Mouse (Mus musculus): ENCODE data around the gene Arxes1. TPM values are rescaled to one million over a fixed set of nuclear protein-coding genes. Genes with fewer than 3 reads are reported as not detected.
"Not testable (repeated sequence)": the region's sequence is repeated elsewhere in the genome, so short reads cannot be mapped to it uniquely, and the experiment has no call there.

Gene Arxes1
- 36.0 and 40.5 TPM in 2 replicates for polyA plus RNA-seq (2016; fragmentation: Nextera tagmentation; extraction: Ambion mirVana)

DNA sequence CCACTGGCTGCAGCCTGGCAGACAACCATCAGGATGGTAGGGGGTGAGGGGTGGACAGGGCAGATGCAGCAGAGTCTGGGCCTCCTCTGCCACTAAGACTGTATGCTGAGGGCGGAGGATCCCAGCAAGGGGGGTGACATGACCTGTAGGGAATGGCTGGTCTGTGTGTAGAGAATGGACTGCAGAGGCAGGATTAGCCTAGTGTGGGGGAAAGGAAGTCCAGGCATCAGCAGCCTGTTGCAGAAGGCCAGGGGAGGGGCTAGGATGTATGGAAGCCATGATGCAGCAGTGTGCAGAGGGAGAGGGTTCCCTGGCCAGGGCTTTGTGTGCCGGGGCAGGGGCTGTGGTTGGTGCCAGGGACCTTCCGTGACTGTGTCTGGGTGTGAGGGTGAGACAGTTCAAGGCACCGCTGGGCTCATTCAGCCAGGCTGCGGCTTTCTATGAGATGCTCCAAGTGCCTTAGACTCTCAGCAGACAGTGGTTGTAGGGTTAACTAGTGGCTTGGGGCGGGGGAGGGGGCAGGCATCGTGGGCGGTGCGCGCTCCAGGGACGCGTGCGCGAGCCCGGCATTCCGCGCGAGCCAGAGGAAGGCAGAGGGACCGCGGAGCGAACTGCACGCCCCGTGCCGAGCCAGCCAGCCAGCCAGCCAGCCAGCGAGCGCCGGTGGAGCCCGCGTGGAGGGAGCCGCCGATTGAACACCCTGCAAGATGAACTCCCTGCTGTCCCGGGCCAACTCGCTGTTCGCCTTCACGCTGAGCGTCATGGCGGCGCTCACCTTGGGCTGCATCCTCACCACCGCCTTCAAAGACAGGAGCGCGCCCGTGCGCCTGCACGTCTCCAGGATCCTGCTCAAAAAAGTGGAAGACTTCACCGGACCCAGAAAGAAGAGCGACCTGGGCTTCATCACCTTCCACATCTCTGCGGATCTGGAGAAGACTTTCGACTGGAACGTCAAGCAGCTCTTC is at the start of gene Arxes1:
Gene Arxes1 (plus strand): TSS at position 569 of the 965 bp plus-strand sequence.
- H3K9me3 ChIP-seq; H3K36me3 ChIP-seq (replicated peaks); H3K4me1 ChIP-seq: not testable (repeated sequence)
- Histone ChIP-seq H3K4me3 (peak within 1 kb of the TSS; percentile 48), H3K27me3 (replicated peaks; ENCODE audit: low read depth, poor library complexity, severe bottlenecking) (peaks cover 30% of the 10 kb centered on the region), H3K27ac (replicated peaks) (peak within 1 kb of the TSS; percentile 24; the same call in 1 of the 2 replicates)
- WGBS: 11% methylated on average over 24 of the region's 49 CpGs
- DNase-seq (ENCODE audit: low spot score): peak; percentile 33

DNA sequence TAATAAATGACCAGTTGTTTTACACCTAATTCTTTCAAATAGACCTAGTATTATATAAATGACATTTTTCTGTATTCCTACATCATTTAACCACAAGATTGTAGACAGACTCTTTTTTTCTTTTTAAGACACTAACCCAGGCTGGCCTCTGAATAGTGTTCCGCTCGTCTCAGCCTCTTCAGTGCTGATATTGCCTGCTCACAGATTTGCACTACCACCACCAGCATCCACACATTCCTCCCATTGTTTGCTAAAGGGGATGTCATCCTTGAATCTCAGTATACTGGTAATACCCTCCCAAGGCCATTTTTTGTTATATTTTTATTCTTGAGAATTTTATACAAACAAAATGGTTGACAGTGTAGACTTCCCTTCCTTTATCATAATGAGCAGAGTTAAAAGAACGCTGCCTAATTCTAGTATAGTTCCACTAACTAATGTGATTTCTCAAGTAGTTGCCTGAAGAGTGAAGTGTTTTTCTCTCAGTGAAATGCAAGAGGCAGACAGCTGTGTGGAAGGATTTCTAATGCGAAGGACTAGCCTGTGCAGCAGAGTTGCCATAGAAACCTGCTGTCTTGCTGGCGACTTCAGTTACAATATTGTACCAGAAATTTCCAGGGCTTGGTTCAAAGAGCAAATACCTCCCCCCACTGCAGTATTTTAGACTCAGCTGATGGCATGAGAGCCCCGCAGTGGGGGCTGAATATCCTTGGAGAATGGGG is 48.5 kb upstream of the Arxes1 start:
- WGBS: 85% methylated on average over 6 of the region's 6 CpGs
- H3K27me3 ChIP-seq (replicated peaks; ENCODE audit: low read depth, poor library complexity, severe bottlenecking): 0 out of 2 replicates have a peak, but pooled peaks cover 9% of the 10 kb centered on the region
- DNase-seq (ENCODE audit: low spot score): no peak
- H3K9me3 ChIP-seq: no peaks in the 10 kb centered on the region
- no peaks in the 10 kb centered on the region for H3K36me3 ChIP-seq (replicated peaks)
- H3K27ac ChIP-seq (replicated peaks): no peak overlapping the region
- no peaks in the 10 kb centered on the region for H3K4me1 ChIP-seq
- H3K4me3 ChIP-seq: no peak overlapping the region

DNA sequence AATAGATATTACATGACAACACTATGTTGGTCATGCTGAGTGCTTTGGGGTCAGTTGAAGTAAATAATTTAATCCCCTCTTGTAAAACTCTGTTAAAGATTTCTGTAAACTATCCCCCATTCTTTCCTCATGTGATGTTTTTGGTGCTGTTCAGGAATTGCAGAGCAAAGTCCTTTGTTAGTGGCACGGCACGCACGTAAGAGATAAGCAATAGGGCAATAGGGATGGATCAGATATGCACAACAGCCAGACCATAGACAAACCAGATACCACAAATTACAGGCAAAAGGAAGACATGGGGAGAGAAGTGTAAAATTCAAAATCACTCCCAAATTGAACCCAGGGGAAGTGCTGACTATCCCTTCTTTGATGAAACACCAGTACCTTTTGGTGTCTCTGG is 46.9 kb upstream of the Arxes1 start:
- Histone ChIP-seq H3K27ac (replicated peaks) (no peak overlapping the region), H3K27me3 (replicated peaks; ENCODE audit: low read depth, poor library complexity, severe bottlenecking) (peaks cover 9% of the 10 kb centered on the region; the same call in 1 of the 2 replicates), H3K9me3 (no peaks in the 10 kb centered on the region), H3K4me1 (no peaks in the 10 kb centered on the region), H3K4me3 (no peak overlapping the region), H3K36me3 (replicated peaks) (no peaks in the 10 kb centered on the region)
- no peak for DNase-seq (ENCODE audit: low spot score)
- WGBS: 97% methylated on average over 3 of the region's 3 CpGs

DNA sequence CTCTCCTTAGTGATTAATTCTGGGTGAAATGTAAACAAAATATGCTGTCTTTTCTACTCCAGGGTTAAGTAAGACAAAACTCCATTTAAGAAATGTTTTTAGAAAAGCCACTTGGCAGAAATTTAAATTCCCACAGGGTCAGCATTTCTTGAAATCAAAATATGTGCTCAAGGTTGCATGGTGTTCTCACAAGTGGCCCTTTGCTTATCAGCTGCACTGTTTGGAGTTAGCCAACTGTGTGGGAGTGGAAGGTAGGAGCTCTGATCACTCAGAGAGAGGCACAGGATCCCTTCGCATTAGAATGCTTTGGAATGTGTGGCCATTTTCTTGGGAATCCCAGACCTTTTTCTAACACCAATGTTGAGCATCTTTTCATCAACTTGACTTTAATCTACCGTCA is 42.5 kb upstream of the Arxes1 start:
- Histone ChIP-seq H3K27me3 (replicated peaks; ENCODE audit: low read depth, poor library complexity, severe bottlenecking) (peaks cover 14% of the 10 kb centered on the region; the same call in 1 of the 2 replicates), H3K27ac (replicated peaks) (no peak overlapping the region), H3K4me1 (no peaks in the 10 kb centered on the region), H3K4me3 (no peak overlapping the region), H3K36me3 (replicated peaks) (no peaks in the 10 kb centered on the region), H3K9me3 (no peaks in the 10 kb centered on the region)
- no peak for DNase-seq (ENCODE audit: low spot score)
- WGBS: 71% methylated on average over 2 of the region's 2 CpGs

DNA sequence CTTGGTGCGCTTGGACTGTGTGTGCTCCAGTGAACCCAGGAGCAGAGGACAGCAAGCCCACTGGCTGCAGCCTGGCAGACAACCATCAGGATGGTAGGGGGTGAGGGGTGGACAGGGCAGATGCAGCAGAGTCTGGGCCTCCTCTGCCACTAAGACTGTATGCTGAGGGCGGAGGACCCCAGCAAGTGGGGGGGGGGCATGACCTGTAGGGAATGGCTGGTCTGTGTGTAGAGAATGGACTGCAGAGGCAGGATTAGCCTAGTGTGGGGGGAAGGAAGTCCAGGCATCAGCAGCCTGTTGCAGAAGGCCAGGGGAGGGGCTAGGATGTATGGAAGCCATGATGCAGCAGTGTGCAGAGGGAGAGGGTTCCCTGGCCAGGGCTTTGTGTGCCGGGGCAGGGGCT is 40.0 kb upstream of the Arxes1 start:
- H3K4me3 ChIP-seq: 0 out of 2 replicates have a peak overlapping the region, but pooled peaks have one; percentile 25
- H3K4me1 ChIP-seq; H3K36me3 ChIP-seq (replicated peaks); H3K9me3 ChIP-seq: not testable (repeated sequence)
- WGBS: 35% methylated on average over 2 of the region's 3 CpGs
- H3K27me3 ChIP-seq (replicated peaks; ENCODE audit: low read depth, poor library complexity, severe bottlenecking): peaks cover 17% of the 10 kb centered on the region; the same call in 1 of the 2 replicates
- peak overlapping the region; percentile 63 for H3K27ac ChIP-seq (replicated peaks)
- DNase-seq (ENCODE audit: low spot score): peak; percentile 43

DNA sequence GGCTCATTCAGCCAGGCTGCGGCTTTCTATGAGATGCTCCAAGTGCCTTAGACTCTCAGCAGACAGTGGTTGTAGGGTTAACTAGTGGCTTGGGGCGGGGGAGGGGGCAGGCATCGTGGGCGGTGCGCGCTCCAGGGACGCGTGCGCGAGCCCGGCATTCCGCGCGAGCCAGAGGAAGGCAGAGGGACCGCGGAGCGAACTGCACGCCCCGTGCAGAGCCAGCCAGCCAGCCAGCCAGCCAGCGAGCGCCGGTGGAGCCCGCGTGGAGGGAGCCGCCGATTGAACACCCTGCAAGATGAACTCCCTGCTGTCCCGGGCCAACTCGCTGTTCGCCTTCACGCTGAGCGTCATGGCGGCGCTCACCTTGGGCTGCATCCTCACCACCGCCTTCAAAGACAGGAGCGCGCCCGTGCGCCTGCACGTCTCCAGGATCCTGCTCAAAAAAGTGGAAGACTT is 39.5 kb upstream of the Arxes1 start, which contains the start of gene Arxes2:
Gene Arxes2 (plus strand): TSS at position 161 of the 456 bp plus-strand sequence.
- H3K4me1 ChIP-seq; DNase-seq (ENCODE audit: low spot score); H3K36me3 ChIP-seq (replicated peaks); H3K9me3 ChIP-seq: not testable (repeated sequence)
- WGBS: 31% methylated on average over 23 of the region's 39 CpGs
- Histone ChIP-seq H3K4me3 (peak within 1 kb of the TSS; percentile 50), H3K27me3 (replicated peaks; ENCODE audit: low read depth, poor library complexity, severe bottlenecking) (peaks cover 12% of the 10 kb centered on the region; the same call in 1 of the 2 replicates), H3K27ac (replicated peaks) (peak within 1 kb of the TSS; percentile 63)

DNA sequence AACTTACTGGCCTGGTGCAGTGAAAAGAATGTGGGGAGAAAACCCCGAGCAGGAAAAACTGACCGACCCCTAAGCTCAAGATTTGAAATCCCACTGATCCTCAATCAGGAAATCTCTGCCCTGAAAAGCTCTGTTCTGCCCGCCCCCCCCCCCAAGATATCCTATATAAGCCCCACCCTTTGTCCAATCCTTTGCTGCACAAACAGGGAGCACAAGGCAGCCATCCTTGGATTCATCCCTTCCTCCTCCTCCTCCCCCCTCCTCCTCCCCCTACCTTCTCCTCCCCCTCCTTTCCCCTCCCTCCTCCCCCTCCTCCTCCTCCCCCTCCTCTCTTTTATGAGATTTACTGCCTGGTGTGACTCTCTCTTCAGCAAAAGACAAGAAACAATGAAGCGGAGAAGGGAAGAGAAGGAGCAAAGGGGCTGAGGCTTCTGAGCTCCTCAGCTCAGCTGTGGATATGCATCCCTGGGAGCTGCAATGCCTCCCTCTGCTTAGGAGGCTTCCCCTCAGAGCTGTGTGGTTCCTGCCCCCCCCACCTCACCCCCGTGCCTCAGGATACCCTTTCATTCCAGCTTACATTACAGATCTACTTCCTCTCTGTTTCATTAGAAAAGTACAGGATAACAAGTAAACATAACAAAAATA is 25.8 kb upstream of the Arxes1 start:
- Histone ChIP-seq H3K4me3 (no peak overlapping the region), H3K9me3 (no peaks in the 10 kb centered on the region), H3K27me3 (replicated peaks; ENCODE audit: low read depth, poor library complexity, severe bottlenecking) (peaks cover 30% of the 10 kb centered on the region), H3K4me1 (0 out of 2 replicates have a peak, but pooled peaks cover 5% of the 10 kb centered on the region), H3K36me3 (replicated peaks) (no peaks in the 10 kb centered on the region), H3K27ac (replicated peaks) (no peak overlapping the region)
- no peak for DNase-seq (ENCODE audit: low spot score)
- WGBS: 42% methylated on average over 4 of the region's 5 CpGs

DNA sequence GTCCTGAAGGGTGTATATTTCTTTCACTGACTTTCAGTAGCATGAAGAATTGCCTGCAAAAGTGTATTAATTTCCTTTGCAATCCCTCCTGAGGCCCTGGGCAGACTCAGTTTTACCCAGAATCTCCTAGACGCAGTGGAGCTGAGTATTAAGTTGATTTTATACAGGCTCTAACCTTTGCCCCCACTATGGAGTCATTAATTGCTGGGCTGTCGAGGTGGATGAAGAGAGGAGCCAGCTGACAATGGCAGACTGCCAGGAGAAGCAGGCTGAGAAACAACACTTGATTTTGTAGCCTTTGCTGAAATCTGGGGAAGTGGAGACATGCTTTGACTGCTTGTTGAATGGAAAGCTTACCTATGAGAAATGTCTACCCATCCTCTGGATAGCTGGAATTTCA is 18.8 kb upstream of the Arxes1 start:
- DNase-seq (ENCODE audit: low spot score): no peak
- Histone ChIP-seq H3K27me3 (replicated peaks; ENCODE audit: low read depth, poor library complexity, severe bottlenecking) (peaks cover 17% of the 10 kb centered on the region), H3K36me3 (replicated peaks) (no peaks in the 10 kb centered on the region), H3K27ac (replicated peaks) (no peak overlapping the region), H3K9me3 (no peaks in the 10 kb centered on the region), H3K4me3 (no peak overlapping the region), H3K4me1 (no peaks in the 10 kb centered on the region; the same call in 1 of the 2 replicates)
- WGBS: 24% methylated on average over 2 of the region's 2 CpGs

DNA sequence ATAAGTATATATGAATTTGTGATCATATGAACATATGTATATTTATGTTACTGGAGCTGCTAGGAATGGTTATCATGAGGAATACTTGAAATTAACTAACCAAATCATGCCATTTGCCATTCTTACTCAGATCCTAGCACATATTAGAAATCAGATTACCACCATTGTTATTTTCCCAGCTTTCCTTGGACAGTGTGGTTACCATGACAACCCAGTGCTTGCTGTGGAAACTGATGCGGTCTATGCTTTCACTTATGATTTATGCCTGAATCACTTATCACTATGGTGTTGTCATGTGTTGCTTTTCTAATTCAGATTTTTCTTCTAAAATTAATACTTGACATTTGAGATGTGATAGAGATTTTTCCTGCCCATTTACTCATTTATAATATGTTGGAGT is 2.8 kb upstream of the Arxes1 start:
- Histone ChIP-seq H3K27me3 (replicated peaks; ENCODE audit: low read depth, poor library complexity, severe bottlenecking) (peaks cover 43% of the 10 kb centered on the region), H3K9me3 (no peaks in the 10 kb centered on the region), H3K4me3 (no peak overlapping the region), H3K27ac (replicated peaks) (no peak overlapping the region), H3K36me3 (replicated peaks) (no peaks in the 10 kb centered on the region), H3K4me1 (0 out of 2 replicates have a peak, but pooled peaks cover 3% of the 10 kb centered on the region)
- WGBS: 76% methylated on average over 1 of the region's 1 CpGs
- DNase-seq (ENCODE audit: low spot score): no peak

DNA sequence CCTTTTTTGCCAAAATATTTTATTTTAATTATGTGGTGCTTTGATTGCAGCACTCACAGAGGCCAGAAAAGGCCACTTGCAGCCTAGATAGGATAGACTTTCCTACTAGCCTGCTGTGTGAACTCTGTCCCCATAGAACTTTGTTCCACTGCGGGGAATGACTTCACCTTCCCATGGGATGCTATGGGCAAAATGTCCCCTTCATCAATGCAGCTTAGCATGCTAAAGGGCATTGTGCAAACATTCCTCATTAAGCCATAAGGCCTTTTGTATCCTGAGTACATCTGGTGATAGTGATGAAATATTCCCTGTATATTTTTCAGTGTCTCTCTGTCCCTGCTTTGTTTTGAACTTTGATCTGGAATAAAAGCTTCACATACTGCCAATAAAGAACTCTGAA is 10.6 kb downstream of the Arxes1 start:
- WGBS: 83% methylated on average over 1 of the region's 1 CpGs
- Histone ChIP-seq H3K27ac (replicated peaks) (no peak overlapping the region), H3K9me3 (no peaks in the 10 kb centered on the region), H3K4me1 (no peaks in the 10 kb centered on the region), H3K27me3 (replicated peaks; ENCODE audit: low read depth, poor library complexity, severe bottlenecking) (peaks cover 25% of the 10 kb centered on the region), H3K4me3 (no peak overlapping the region), H3K36me3 (replicated peaks) (no peaks in the 10 kb centered on the region)
- DNase-seq (ENCODE audit: low spot score): no peak

DNA sequence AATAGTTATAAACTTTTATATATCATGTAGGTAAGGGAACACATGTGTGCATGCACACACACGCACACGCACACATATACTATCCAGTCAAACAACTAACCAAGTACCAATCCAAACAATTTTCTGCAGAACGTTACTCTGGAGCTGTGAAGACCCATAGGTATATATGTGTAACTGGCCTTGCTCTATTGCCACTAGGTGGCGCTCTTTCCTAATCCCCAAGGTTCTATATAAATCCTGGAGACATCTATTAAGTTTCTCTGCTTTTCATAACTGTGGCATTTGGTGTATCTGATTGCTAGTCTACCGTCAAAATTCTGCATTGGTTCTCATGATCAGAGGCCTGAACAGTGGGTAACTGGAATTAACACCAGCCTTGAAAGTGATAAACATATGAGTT is 14.4 kb downstream of the Arxes1 start:
- 20% methylated on average over 5 of the region's 5 CpGs for WGBS
- Histone ChIP-seq H3K9me3 (no peaks in the 10 kb centered on the region), H3K36me3 (replicated peaks) (no peaks in the 10 kb centered on the region), H3K27me3 (replicated peaks; ENCODE audit: low read depth, poor library complexity, severe bottlenecking) (peaks cover 12% of the 10 kb centered on the region), H3K27ac (replicated peaks) (no peak overlapping the region), H3K4me1 (no peaks in the 10 kb centered on the region), H3K4me3 (no peak overlapping the region)
- peak; percentile 54 for DNase-seq (ENCODE audit: low spot score)

DNA sequence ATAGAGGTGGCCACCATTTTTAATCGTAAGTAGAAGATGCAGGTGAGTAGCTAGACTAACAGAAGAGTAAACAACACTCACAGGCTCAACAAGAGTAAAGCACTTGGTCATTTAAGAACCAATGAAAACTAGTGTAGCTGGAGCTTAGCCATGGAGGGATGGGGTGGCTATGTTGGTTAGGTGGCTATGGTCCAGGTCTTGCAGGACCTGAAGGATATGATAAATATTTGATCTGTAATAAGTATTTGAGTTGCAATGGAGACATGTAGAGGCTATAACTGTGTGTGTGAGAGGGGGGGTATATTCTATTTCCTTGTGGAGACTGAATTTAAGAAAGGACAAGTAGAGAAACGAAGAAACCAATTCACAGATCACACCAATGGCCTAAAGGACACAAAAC is 18.1 kb downstream of the Arxes1 start:
- H3K27ac ChIP-seq (replicated peaks): no peak overlapping the region
- no peak overlapping the region for H3K4me3 ChIP-seq
- H3K36me3 ChIP-seq (replicated peaks): no peaks in the 10 kb centered on the region
- H3K27me3 ChIP-seq (replicated peaks; ENCODE audit: low read depth, poor library complexity, severe bottlenecking): no peaks in the 10 kb centered on the region; the same call in 1 of the 2 replicates
- no peak for DNase-seq (ENCODE audit: low spot score)
- no peaks in the 10 kb centered on the region for H3K9me3 ChIP-seq
- whole genome bisulfite sequencing: 85% methylated on average over 2 of the region's 2 CpGs
- H3K4me1 ChIP-seq: no peaks in the 10 kb centered on the region
